Mouse (Mus musculus): ENCODE results near the gene Bpifc.

DNA sequence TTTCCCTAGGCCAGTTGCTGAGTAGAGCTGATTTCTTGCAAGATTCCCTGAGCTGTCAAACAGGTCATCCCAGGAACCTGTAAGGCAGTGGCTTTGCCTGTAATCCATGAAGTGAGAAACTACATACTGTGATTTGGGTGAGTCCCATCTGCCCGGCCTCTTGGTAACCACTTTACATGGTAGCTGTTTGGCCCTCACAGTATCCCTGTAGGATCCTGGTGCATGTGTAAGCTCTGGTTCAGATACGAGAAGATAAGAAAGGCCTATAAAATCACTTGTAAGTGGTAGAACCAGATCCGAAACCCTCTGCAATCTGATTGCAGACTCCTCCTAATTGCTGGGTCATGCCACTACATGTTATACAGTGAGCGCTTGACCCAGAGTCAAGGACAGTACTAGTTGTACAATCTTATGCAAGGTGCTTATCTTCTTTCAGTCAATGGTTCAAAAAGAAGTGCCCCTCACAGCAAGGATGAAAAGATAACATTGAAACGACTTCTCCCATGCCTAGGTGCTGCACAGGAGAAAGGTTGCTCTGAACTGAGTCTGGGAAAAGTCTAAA lies 17.1 kb downstream of the Bpifc start:
- no peak for TF ChIP-seq POLR2A (IDR thresholded peaks at IDR 0.05; ENCODE audit: borderline replicate concordance, insufficient read depth, low read length)
- TF ChIP-seq CTCF (IDR thresholded peaks at IDR 0.05; ENCODE audit: borderline replicate concordance, insufficient read depth, low read depth, low read length) = no peak

All from cerebellum, adult 2 months (tissue).